Mouse (Mus musculus): ENCODE data around the gene Nek6. TPM values are rescaled to one million over a fixed set of nuclear protein-coding genes. Genes with fewer than 3 reads are reported as not detected.

Gene Nek6
- polyA plus RNA-seq, 1 experiment: 15.0 TPM

- Histone ChIP-seq H3K27ac (ENCODE audit: insufficient read depth, low read depth, low read length) (no peak overlapping the region), H3K36me3 (ENCODE audit: control insufficient read depth, insufficient read depth, low read length) (no peaks in the 10 kb centered on the region), H3K4me1 (ENCODE audit: control insufficient read depth, insufficient read depth, low read length) (peaks cover 10% of the 10 kb centered on the region; the same call in 1 of the 2 replicates), H3K4me3 (ENCODE audit: insufficient read depth, low read depth, low read length) (no peak overlapping the region), H3K27me3 (replicated peaks; ENCODE audit: control insufficient read depth, insufficient read depth, low read length) (no peaks in the 10 kb centered on the region)
- no peak for DNase-seq
- TF ChIP-seq POLR2A (IDR thresholded peaks at IDR 0.05; ENCODE audit: low read depth, low read length) (no peak), CTCF (conservative IDR thresholded peaks at IDR 0.05; ENCODE audit: insufficient read depth, insufficient read length, low read depth, low read length) (no peak)
- WGBS: 93% methylated on average over 14 of the region's 14 CpGs
Measured at GRCm38 (mm10) chr2:38529582-38530152, 18.2 kb downstream of the Nek6 start.

- no peak for TF ChIP-seq CTCF (conservative IDR thresholded peaks at IDR 0.05; ENCODE audit: insufficient read depth, insufficient read length, low read depth, low read length)
- no peak for TF ChIP-seq POLR2A (IDR thresholded peaks at IDR 0.05; ENCODE audit: low read depth, low read length)
Measured at GRCm38 (mm10) chr2:38530955-38531381, 19.5 kb downstream of the Nek6 start.

GRCm38 (mm10) chr2:38533322-38533721 is 21.9 kb downstream of the Nek6 start:
- peak; percentile 85 for DNase-seq
- 55% methylated on average over 6 of the region's 6 CpGs for WGBS
- Histone ChIP-seq H3K27me3 (replicated peaks; ENCODE audit: control insufficient read depth, insufficient read depth, low read length) (no peaks in the 10 kb centered on the region), H3K27ac (ENCODE audit: insufficient read depth, low read depth, low read length) (no peak overlapping the region), H3K4me3 (ENCODE audit: insufficient read depth, low read depth, low read length) (no peak overlapping the region), H3K4me1 (ENCODE audit: control insufficient read depth, insufficient read depth, low read length) (peaks cover 10% of the 10 kb centered on the region; the same call in 1 of the 2 replicates), H3K36me3 (ENCODE audit: control insufficient read depth, insufficient read depth, low read length) (no peaks in the 10 kb centered on the region)
- TF ChIP-seq CTCF (conservative IDR thresholded peaks at IDR 0.05; ENCODE audit: insufficient read depth, insufficient read length, low read depth, low read length): no peak
- TF ChIP-seq POLR2A (IDR thresholded peaks at IDR 0.05; ENCODE audit: low read depth, low read length): no peak

More at GRCm38 (mm10) chr2:38530955-38531381, 19.5 kb downstream of the Nek6 start:
- peak; percentile 72 for DNase-seq
- H3K4me1 ChIP-seq (ENCODE audit: control insufficient read depth, insufficient read depth, low read length): peaks cover 10% of the 10 kb centered on the region; the same call in 1 of the 2 replicates
- no peak overlapping the region for H3K4me3 ChIP-seq (ENCODE audit: insufficient read depth, low read depth, low read length)
- 22% methylated on average over 6 of the region's 6 CpGs for WGBS
- no peaks in the 10 kb centered on the region for H3K27me3 ChIP-seq (replicated peaks; ENCODE audit: control insufficient read depth, insufficient read depth, low read length)
- H3K36me3 ChIP-seq (ENCODE audit: control insufficient read depth, insufficient read depth, low read length): no peaks in the 10 kb centered on the region
- H3K27ac ChIP-seq (ENCODE audit: insufficient read depth, low read depth, low read length): no peak overlapping the region

GRCm38 (mm10) chr2:38533767-38534166 is 22.3 kb downstream of the Nek6 start:
- no peak overlapping the region for H3K27ac ChIP-seq (ENCODE audit: insufficient read depth, low read depth, low read length)

GRCm38 (mm10) chr2:38534241-38534940 is 22.9 kb downstream of the Nek6 start:
- TF ChIP-seq POLR2A (IDR thresholded peaks at IDR 0.05; ENCODE audit: low read depth, low read length): no peak
- TF ChIP-seq CTCF (conservative IDR thresholded peaks at IDR 0.05; ENCODE audit: insufficient read depth, insufficient read length, low read depth, low read length): no peak
- peaks cover 10% of the 10 kb centered on the region; the same call in 1 of the 2 replicates for H3K4me1 ChIP-seq (ENCODE audit: control insufficient read depth, insufficient read depth, low read length)
- H3K36me3 ChIP-seq (ENCODE audit: control insufficient read depth, insufficient read depth, low read length): no peaks in the 10 kb centered on the region
- no peaks in the 10 kb centered on the region for H3K27me3 ChIP-seq (replicated peaks; ENCODE audit: control insufficient read depth, insufficient read depth, low read length)
- peak; percentile 54 for DNase-seq
- H3K27ac ChIP-seq (ENCODE audit: insufficient read depth, low read depth, low read length): no peak overlapping the region
- WGBS: 78% methylated on average over 5 of the region's 5 CpGs
- H3K4me3 ChIP-seq (ENCODE audit: insufficient read depth, low read depth, low read length): no peak overlapping the region

More at GRCm38 (mm10) chr2:38533767-38534166, 22.3 kb downstream of the Nek6 start:
- TF ChIP-seq CTCF (conservative IDR thresholded peaks at IDR 0.05; ENCODE audit: insufficient read depth, insufficient read length, low read depth, low read length) (no peak), POLR2A (IDR thresholded peaks at IDR 0.05; ENCODE audit: low read depth, low read length) (no peak)
- 51% methylated on average over 6 of the region's 6 CpGs for WGBS
- no peaks in the 10 kb centered on the region for H3K36me3 ChIP-seq (ENCODE audit: control insufficient read depth, insufficient read depth, low read length)
- H3K4me3 ChIP-seq (ENCODE audit: insufficient read depth, low read depth, low read length): no peak overlapping the region
- peaks cover 10% of the 10 kb centered on the region; the same call in 1 of the 2 replicates for H3K4me1 ChIP-seq (ENCODE audit: control insufficient read depth, insufficient read depth, low read length)
- DNase-seq: peak; percentile 45
- H3K27me3 ChIP-seq (replicated peaks; ENCODE audit: control insufficient read depth, insufficient read depth, low read length): no peaks in the 10 kb centered on the region

- no peak overlapping the region for H3K27ac ChIP-seq (ENCODE audit: insufficient read depth, low read depth, low read length)
- no peaks in the 10 kb centered on the region for H3K27me3 ChIP-seq (replicated peaks; ENCODE audit: control insufficient read depth, insufficient read depth, low read length)
- peak; percentile 45 for DNase-seq
- TF ChIP-seq POLR2A (IDR thresholded peaks at IDR 0.05; ENCODE audit: low read depth, low read length): no peak
- no peak for TF ChIP-seq CTCF (conservative IDR thresholded peaks at IDR 0.05; ENCODE audit: insufficient read depth, insufficient read length, low read depth, low read length)
- H3K4me1 ChIP-seq (ENCODE audit: control insufficient read depth, insufficient read depth, low read length): peaks cover 10% of the 10 kb centered on the region; the same call in 1 of the 2 replicates
- H3K4me3 ChIP-seq (ENCODE audit: insufficient read depth, low read depth, low read length): no peak overlapping the region
- 67% methylated on average over 8 of the region's 8 CpGs for WGBS
- no peaks in the 10 kb centered on the region for H3K36me3 ChIP-seq (ENCODE audit: control insufficient read depth, insufficient read depth, low read length)
Measured at GRCm38 (mm10) chr2:38535051-38535450, 23.6 kb downstream of the Nek6 start.
